Mouse (Mus musculus): ENCODE results near the gene Akap13.
"Not testable (repeated sequence)": the region's sequence is repeated elsewhere in the genome, so short reads cannot be mapped to it uniquely, and the experiment has no call there.

GRCm38 (mm10) chr7:75774095-75775078 is 319.1 kb downstream of the Akap13 start:
- TF ChIP-seq CTCF (IDR thresholded peaks at IDR 0.05; ENCODE audit: control insufficient read depth, insufficient read depth, low read length); POLR2A (IDR thresholded peaks at IDR 0.05; ENCODE audit: borderline replicate concordance, control insufficient read depth, low read depth, low read length): not testable (repeated sequence)

All from bone marrow, adult 2 months (tissue).